Mouse (Mus musculus): ENCODE measurements around the gene Yaf2. TPM values are rescaled to one million over a fixed set of nuclear protein-coding genes. Genes with fewer than 3 reads are reported as not detected.
"Not testable (repeated sequence)": the region's sequence is repeated elsewhere in the genome, so short reads cannot be mapped to it uniquely, and the experiment has no call there.

The Yaf2 gene
- 131 and 133 TPM in 2 replicates for polyA plus RNA-seq (2015; fragmentation: Nextera tagmentation; extraction: Ambion mirVana)

DNA sequence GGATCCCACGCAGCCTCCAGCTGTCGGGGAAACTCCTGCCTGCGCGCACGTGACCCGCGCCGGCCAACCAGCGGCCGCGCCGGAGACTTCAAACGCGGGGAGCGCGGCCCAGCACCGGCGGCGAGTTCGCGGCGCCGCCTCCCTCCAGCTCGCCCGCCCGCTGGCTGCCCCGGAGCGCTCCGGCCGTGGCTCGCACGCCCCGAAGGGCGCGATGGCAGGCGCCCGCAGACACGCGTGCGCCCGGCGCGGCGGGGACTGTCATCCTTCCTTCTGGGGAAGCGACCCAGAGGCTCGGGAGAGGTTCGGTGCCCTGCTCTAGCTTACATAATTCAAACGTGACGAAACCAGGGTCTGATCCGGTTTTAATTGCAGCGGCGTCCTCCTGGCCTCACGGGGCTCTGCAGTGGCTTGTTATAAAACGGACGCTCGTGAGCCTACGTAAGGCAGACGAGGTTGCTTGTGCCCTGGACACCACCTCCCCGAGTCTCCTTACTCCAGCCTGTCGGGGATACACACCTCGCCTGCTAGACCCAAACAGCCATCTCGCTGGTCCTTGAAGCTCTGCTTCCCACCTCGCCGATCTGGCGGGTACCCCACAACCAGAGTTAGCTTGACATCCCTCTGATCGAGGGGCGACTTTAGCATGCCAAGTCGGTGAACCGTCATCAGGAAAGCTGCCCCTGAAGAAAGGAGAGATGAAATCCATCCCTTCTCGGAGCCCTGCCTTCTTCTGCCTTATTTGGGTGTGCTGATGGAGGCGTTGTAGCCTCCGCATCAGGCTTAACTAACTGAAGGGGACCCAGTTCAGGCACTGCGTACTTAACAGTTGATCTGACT, at the start of gene Yaf2:
TSS of gene Yaf2 (minus strand) at position 11 of the 837 bp plus-strand sequence.
- WGBS: under 1% methylated on average over 71 of the region's 73 CpGs
- Histone ChIP-seq H3K9ac (peak within 1 kb of the TSS; percentile 96), H3K4me1 (replicated peaks) (peaks cover 27% of the 10 kb centered on the region), H3K4me3 (peak within 1 kb of the TSS; percentile 95), H3K27me3 (no peaks in the 10 kb centered on the region), H3K36me3 (peaks cover 7% of the 10 kb centered on the region; the same call in 1 of the 2 replicates), H3K9me3 (no peaks in the 10 kb centered on the region), H3K4me2 (peak within 1 kb of the TSS; percentile 78), H3K27ac (replicated peaks) (peak within 1 kb of the TSS; percentile 96)
- ATAC-seq (ENCODE audit: low read depth): peak; percentile 93

DNA sequence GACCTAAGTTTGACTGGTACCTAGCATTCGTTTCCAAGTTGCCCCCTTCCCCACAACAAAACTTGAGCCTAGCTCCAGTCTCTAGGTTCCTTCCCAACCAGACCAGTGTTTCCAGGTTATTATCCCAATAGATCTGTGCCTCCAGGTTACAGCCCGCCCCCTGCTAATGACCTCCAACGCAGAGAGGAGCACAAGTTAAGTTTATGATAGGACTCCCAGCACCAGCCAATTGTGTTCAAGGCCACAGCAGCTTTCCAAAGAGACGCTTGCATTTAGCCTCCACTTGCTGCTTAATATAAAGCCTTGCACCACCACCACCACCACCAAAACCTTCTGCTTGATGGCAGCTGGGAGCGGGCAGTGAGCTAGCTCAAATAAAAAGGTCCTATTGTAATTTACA, 44.6 kb upstream of the Yaf2 start:
- Histone ChIP-seq H3K9me3 (no peaks in the 10 kb centered on the region), H3K4me2 (no peak overlapping the region), H3K9ac (no peak overlapping the region), H3K4me3 (no peak overlapping the region), H3K27ac (replicated peaks) (no peak overlapping the region), H3K36me3 (peaks cover 21% of the 10 kb centered on the region), H3K27me3 (no peaks in the 10 kb centered on the region), H3K4me1 (replicated peaks) (no peaks in the 10 kb centered on the region)
- no peak for ATAC-seq (ENCODE audit: low read depth)
- WGBS: 55% methylated on average over 5 of the region's 5 CpGs

DNA sequence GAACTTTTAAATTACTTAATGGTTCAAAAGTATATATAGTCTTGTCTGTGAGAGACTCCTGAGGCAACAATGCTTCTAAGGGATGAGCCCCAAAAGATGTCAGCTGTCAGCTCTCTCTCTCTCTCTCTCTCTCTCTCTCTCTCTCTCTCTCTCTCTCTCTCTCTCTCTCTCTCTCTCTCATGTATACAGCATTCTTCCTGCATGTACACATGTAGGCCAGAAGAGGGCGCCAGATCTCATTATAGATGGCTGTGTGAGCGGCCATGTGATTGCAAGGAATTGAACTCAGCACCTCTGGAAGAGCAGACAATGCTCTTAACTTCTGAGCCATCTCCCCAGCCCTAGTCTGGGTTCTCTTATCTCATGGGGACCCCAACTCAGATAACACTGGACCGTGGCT, 42.4 kb upstream of the Yaf2 start:
- no peak overlapping the region for H3K4me2 ChIP-seq
- ATAC-seq (ENCODE audit: low read depth): no peak
- no peaks in the 10 kb centered on the region for H3K4me1 ChIP-seq (replicated peaks)
- no peak overlapping the region for H3K4me3 ChIP-seq
- no peak overlapping the region for H3K9ac ChIP-seq
- no peaks in the 10 kb centered on the region for H3K9me3 ChIP-seq
- no peaks in the 10 kb centered on the region for H3K27me3 ChIP-seq
- H3K36me3 ChIP-seq: 0 out of 2 replicates have a peak, but pooled peaks cover 6% of the 10 kb centered on the region
- 83% methylated on average over 3 of the region's 3 CpGs for WGBS
- no peak overlapping the region for H3K27ac ChIP-seq (replicated peaks)

GRCm38 (mm10) chr15:93375696-93376095, 39.0 kb upstream of the Yaf2 start:
- Histone ChIP-seq H3K4me2 (no peak overlapping the region), H3K9ac (no peak overlapping the region), H3K36me3 (no peaks in the 10 kb centered on the region), H3K4me3 (no peak overlapping the region), H3K4me1 (replicated peaks) (no peaks in the 10 kb centered on the region), H3K27ac (replicated peaks) (no peak overlapping the region), H3K9me3 (no peaks in the 10 kb centered on the region), H3K27me3 (no peaks in the 10 kb centered on the region)
- no peak for ATAC-seq (ENCODE audit: low read depth)
- 91% methylated on average over 5 of the region's 5 CpGs for WGBS

- not testable (repeated sequence) for H3K9me3 ChIP-seq; H3K36me3 ChIP-seq; H3K4me2 ChIP-seq; H3K4me1 ChIP-seq (replicated peaks); H3K27ac ChIP-seq (replicated peaks); H3K27me3 ChIP-seq; ATAC-seq (ENCODE audit: low read depth); H3K4me3 ChIP-seq; H3K9ac ChIP-seq
These were observed 35.9 kb upstream of the Yaf2 start for GRCm38 (mm10) chr15:93372525-93373119.

- no peaks in the 10 kb centered on the region for H3K36me3 ChIP-seq
- ATAC-seq (ENCODE audit: low read depth): no peak
- no peaks in the 10 kb centered on the region for H3K9me3 ChIP-seq
- H3K27ac ChIP-seq (replicated peaks): no peak overlapping the region
- no peak overlapping the region for H3K4me2 ChIP-seq
- H3K27me3 ChIP-seq: no peaks in the 10 kb centered on the region
- H3K4me3 ChIP-seq: no peak overlapping the region
- H3K4me1 ChIP-seq (replicated peaks): no peaks in the 10 kb centered on the region
- WGBS: 86% methylated on average over 2 of the region's 2 CpGs
- no peak overlapping the region for H3K9ac ChIP-seq
These were observed 35.1 kb upstream of the Yaf2 start for GRCm38 (mm10) chr15:93371838-93372237.

DNA sequence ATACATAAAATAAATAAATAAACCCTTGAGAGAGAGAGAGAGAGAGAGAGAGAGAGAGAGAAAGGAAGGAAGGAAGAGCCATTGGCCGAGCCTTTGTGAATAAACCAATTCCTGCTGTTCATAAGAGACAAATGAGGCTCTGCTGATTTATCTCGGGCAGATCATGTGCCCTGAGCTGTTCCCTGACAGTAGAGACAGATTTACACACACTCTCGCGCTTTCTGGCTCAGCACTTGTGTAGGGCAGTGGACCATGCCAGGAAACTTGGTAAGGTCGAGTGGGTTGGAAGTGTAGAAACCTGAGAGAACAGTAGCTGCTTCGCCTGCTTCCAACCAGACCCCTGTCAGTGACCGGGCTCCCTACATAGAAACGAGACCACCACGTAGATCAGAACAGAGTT, 31.8 kb upstream of the Yaf2 start:
- no peak overlapping the region for H3K4me3 ChIP-seq
- H3K4me2 ChIP-seq: no peak overlapping the region
- no peaks in the 10 kb centered on the region for H3K27me3 ChIP-seq
- no peaks in the 10 kb centered on the region for H3K4me1 ChIP-seq (replicated peaks)
- H3K27ac ChIP-seq (replicated peaks): no peak overlapping the region
- no peak for ATAC-seq (ENCODE audit: low read depth)
- no peaks in the 10 kb centered on the region for H3K36me3 ChIP-seq
- H3K9me3 ChIP-seq: no peaks in the 10 kb centered on the region
- no peak overlapping the region for H3K9ac ChIP-seq
- WGBS: 63% methylated on average over 9 of the region's 9 CpGs

- Histone ChIP-seq H3K4me3 (no peak overlapping the region), H3K9me3 (no peaks in the 10 kb centered on the region), H3K36me3 (no peaks in the 10 kb centered on the region), H3K4me2 (no peak overlapping the region), H3K27me3 (no peaks in the 10 kb centered on the region), H3K4me1 (replicated peaks) (no peaks in the 10 kb centered on the region), H3K27ac (replicated peaks) (no peak overlapping the region), H3K9ac (no peak overlapping the region)
- ATAC-seq (ENCODE audit: low read depth): no peak
- 93% methylated on average over 6 of the region's 6 CpGs for WGBS
These were observed 28.8 kb upstream of the Yaf2 start for GRCm38 (mm10) chr15:93365561-93365960.

DNA sequence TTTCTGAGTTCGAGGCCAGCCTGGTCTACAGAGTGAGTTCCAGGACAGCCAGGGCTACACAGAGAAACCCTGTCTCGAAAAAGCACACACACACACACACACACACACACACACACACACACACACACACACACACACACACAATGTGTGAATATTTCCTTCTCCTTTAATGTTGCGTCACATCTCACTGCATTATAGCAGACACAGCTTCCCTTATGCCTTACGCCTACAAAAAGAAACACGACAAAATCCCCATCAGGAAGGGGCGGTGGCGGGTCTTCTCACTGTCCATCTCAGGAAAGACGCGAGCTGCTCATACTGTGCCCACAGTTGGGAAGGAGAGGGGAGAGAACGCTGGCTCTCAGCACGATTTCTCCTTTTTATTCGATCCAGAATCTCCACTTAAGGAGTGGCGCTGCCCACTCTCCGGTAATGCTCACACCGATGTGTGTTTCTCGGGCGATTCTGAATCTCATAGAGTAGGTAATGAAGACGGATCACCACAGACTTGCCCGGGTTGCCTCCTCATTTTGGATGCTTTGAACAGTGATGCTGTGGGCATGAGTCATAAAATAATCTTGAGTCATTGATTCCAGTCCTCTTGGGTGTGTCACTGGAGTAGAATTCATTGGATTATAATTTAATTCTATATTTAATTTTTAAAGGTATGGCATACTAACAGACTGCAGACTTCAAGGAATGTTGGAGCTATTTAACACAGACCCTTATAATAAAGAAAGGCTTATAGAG, 21.8 kb upstream of the Yaf2 start:
- no peak overlapping the region for H3K9ac ChIP-seq
- no peaks in the 10 kb centered on the region for H3K27me3 ChIP-seq
- WGBS: 92% methylated on average over 18 of the region's 19 CpGs
- H3K9me3 ChIP-seq: no peaks in the 10 kb centered on the region
- ATAC-seq (ENCODE audit: low read depth): no peak
- H3K27ac ChIP-seq (replicated peaks): no peak overlapping the region
- no peak overlapping the region for H3K4me2 ChIP-seq
- H3K36me3 ChIP-seq: no peaks in the 10 kb centered on the region
- no peaks in the 10 kb centered on the region for H3K4me1 ChIP-seq (replicated peaks)
- H3K4me3 ChIP-seq: no peak overlapping the region

GRCm38 (mm10) chr15:93340630-93341379, 4.1 kb upstream of the Yaf2 start:
- ATAC-seq (ENCODE audit: low read depth): no peak
- Histone ChIP-seq H3K4me2 (no peak overlapping the region), H3K4me1 (replicated peaks) (peaks cover 12% of the 10 kb centered on the region), H3K4me3 (no peak overlapping the region), H3K9me3 (no peaks in the 10 kb centered on the region), H3K9ac (no peak overlapping the region), H3K36me3 (no peaks in the 10 kb centered on the region), H3K27ac (replicated peaks) (no peak overlapping the region), H3K27me3 (no peaks in the 10 kb centered on the region)
- WGBS: 88% methylated on average over 10 of the region's 10 CpGs

GRCm38 (mm10) chr15:93336658-93336924, 144 bp downstream of the Yaf2 start:
- no peaks in the 10 kb centered on the region for H3K9me3 ChIP-seq
- H3K36me3 ChIP-seq: peaks cover 7% of the 10 kb centered on the region; the same call in 1 of the 2 replicates
- ATAC-seq (ENCODE audit: low read depth): no peak; the same call in 1 of the 2 replicates
- peaks cover 27% of the 10 kb centered on the region for H3K4me1 ChIP-seq (replicated peaks)
- peak overlapping the region; percentile 96 for H3K9ac ChIP-seq
- no peaks in the 10 kb centered on the region for H3K27me3 ChIP-seq
- H3K4me3 ChIP-seq: peak overlapping the region; percentile 95
- under 1% methylated on average over 48 of the region's 52 CpGs for WGBS
- peak overlapping the region; percentile 96 for H3K27ac ChIP-seq (replicated peaks)
- H3K4me2 ChIP-seq: peak overlapping the region; percentile 78

All from neural tube, embryonic 13.5 days (tissue).